Mouse (Mus musculus) retina, embryonic 14.5 days (tissue): Measurements from ENCODE around the gene Lrpprc.

Source experiments
- DNase-seq: peaks from one replicate; pipeline ENCODE4 v3.0.0-alpha.2; 2015; ENCODE audit warnings: low spot score

The Lrpprc gene

DNA sequence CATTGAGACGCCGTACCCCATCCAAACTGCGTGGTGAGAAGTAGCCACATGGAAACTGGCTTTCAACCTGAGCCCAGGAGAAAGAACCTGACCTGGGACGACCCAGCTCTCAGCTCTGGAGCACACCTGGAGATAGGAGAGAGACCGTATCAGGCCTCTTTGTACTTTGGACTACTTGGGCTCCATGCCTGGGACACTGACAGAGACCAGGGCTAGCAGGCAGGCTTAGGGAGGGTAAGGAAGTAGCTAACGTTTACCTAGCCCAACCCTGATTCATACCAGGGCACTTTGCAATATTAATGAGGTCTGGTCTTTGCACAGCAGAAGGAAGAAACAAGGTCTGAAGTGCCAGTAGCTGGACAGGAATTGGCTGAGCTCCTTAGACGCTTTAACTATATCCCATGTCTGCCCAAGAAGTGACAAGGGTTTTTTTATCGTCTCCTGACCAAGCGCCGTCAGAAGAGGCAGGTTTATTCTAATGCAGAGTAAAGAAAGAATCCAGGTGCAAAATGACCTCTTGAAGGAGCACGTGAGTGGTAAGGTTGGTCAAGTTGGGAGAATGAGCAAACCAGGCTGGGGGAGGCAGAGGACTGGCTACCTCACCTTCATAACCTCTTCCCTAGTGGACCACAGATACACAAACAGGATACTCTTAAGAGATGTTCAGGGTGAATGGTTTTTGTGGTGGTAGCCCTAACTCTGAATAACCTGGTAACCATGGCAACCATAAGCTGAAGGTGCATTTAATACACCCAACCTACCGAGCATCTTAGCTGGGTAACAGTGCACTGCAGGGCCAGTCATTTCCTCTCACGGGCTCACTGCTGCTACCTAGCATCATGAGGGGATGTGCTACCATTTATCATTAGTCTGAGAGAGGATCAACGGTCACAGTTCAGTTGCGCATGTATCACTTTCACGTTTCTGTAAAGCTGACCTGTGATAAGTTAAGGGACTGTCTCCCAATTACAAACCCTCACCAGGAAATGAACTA, 117.9 kb downstream of the Lrpprc start:
- DNase-seq = no peak

DNA sequence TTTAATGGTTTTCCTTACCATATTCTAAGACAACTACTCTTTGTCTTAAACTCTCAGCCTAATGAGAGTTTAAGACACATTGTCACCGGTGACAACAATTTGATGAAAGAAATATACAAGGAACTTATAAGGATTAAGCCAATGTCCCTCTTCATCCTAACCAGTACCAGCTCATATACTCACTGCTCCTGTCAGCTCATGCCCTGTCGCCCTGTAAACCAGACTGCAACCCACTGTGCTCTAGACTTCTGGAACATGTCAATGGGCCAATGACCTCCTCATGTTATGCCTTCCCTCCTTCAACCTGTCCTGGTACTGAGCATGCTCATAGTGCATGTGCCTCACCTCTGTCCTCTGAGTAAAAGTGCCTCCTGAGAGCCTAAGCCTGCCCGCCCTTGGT, 122.7 kb downstream of the Lrpprc start:
- no peak for DNase-seq

DNA sequence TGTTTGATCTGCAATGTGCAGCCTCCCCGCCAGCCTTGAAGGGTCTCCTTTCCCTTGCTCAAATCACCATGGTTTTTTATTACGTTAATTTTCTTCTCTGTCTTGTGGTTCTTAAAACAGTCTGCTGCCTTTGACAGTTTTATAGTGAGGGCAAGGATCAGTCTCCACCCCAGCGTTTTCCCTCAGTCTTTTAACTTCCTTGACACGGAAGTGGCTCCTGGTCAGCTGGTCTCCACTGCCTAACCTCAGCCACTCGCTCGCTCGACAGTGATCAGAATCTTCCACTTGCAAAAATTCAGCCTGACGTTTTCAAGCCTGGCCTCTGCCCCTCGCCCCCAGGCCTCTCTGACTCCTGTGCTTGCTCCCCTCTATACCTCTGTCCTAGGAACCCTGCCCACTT, 124.9 kb downstream of the Lrpprc start:
- no peak for DNase-seq

DNA sequence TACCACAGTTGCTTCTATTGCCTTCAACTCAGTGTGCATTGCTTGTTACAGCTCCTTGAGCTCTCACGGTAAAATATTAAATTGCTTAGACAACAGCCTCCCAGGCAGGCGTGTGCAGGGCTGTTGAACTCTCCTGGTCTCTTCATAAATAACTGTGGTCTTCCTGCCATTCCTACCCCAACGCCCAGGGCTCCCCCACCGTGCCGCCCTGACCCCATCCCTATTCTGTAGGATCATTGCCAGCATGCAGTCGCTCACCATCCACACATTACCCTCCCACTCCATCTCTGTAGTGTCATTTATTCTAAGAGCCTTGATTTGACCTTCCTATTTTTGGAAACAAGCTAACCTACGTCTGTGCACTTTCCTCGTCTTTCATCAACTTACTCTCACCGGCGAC, 125.5 kb downstream of the Lrpprc start:
- DNase-seq = no peak

DNA sequence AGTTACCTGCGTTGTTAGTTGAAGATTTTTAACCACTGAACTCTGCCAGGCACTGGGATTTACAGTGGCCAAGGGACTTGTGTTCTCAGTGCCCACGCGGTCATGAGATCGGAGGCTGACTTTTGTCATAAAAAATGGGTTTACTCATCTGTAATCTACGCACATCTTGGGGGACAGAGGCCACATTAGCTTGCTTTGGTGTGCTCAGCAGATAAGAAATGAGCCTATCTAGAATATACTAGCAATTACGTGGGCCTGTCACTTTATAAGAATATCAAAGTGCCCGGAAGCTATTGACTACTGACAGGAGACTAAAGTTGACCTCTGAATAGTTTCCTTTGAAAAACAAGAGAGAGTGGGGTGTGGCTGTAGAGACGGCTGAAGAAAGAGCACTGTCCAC, 131.6 kb downstream of the Lrpprc start:
- DNase-seq = no peak

DNA sequence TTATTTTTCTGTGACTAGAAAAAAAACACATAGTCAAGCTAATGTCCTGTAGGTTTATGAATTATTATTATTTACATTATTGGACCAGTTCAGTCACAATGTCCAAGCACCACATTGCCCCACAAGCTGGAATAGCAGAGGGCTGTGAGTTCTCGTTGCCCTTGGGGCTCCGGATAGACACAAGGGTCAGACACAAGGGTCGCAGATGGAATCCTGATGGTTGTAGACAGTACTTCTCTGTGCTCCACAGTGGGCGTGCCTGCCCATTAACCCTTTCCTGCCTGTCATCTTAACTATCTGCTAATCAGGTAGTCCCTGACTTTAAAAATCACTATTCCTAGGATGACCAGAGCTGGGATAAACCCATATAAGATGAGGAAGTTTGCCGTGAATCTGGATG, 132.4 kb downstream of the Lrpprc start:
- DNase-seq = no peak

DNA sequence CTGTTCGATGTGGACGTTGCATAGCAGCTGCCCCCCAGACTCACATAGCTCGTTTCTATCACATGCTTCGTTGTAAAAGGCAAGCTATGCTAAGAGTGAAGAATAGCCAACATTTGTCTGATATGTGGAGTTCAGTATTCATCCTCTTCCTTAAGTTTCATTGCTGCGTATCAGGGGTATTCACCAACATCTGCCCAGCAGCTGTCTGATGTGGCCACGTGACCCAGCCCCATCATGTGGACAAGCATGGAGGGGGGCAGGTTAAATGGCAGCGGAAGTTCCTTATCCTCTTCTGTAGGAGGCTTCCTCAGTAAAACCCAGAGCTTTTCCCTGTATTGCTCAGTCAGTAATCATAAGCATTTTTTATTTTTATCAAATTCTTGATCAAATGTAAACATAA, 132.8 kb downstream of the Lrpprc start:
- no peak for DNase-seq

DNA sequence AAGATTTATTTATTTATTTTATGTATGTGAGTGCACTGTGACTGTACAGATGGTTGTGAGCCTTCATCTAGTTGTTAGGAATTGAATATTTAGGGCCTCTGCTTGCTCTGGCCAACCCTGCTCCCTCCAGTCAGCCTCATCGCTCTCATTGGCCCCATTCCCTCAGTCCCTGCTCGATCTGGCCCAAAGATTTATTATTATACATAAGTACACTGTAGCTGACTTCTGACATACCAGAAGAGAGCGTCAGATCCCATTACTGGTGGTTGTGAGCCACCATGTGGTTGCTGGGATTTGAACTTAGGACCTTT, 133.2 kb downstream of the Lrpprc start:
- no peak for DNase-seq

DNA sequence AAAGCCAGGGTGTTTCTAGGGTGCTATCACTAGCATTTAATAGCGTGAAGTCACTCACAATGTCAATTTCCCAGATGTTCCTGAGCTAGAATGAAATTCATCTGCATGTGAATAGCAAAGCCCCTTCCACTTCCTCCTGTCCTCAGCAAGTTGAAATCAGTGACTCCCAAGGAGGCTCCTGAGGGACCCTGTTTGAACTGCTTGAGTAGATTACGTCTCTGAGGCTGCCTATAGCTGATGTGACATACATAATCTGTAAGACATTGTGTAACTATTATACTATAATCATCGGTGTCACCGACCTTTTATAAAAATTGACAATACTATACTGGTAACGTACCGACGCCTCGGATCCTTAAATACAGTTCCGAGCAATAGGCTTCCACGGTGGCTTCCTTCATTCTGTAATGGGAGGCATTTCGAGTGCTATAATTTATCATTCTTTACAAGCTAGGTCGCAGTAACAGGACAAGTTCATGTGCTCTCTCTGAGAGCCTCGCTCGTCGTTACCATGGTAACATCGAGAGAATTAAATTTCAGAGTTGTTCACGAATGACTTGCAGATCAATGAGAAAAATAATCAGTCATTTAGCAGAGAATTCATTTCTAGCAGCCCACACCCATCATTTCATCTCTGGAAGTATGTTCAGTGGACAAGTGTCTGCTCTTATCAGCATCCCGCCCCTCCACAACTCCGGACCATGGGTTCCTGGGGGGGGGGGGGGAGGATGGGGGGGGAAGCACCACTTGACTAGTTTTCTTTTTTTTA, 133.8 kb downstream of the Lrpprc start:
- peak; percentile 36 for DNase-seq

DNA sequence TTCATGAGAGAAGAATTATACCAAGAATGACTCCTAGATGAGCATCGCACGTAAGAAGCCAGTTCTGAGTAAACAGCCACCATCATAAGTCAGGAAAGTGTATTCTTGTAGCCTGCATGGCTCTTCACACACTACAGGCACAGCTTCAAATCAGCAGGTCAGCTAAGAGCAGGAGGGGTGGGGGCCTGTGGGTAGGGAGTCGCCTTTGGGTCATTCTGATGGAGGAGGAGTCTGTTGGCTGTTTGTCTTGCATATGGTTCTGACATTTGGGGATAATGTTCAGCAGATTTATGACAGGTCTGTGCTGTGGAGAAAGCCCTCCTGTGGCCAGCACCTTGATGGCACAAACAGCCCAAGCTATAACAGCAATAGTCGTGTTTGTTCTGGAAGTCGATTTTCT, 134.4 kb downstream of the Lrpprc start:
- DNase-seq = no peak
